Mouse (Mus musculus) kidney, embryonic 15.5 days (tissue): Measurements from ENCODE around the gene Arid2. TPM values are rescaled to one million over a fixed set of nuclear protein-coding genes. Genes with fewer than 3 reads are reported as not detected.

Experiments
- ATAC-seq: fragments of 200-750 bp; cut with Nextera tagmentation; replicated peaks from 2 replicates; pipeline ENCODE4 v1.8.0; 2017; ENCODE audit warnings: moderate TSS enrichment; ENCODE audit not compliant: low FRiP score
- H3K27ac ChIP-seq: fragments of 300-500 bp; sonication (generic); 2 replicates; pipeline ENCODE4 v1.5.1; 2015; ENCODE audit warnings: mild to moderate bottlenecking, inconsistent platforms
- H3K27me3 ChIP-seq: fragments of 300-500 bp; sonication (generic); 2 replicates; pipeline ENCODE4 v1.6.1; 2015; ENCODE audit warnings: inconsistent platforms
- H3K36me3 ChIP-seq: fragments of 300-500 bp; sonication (generic); 2 replicates; pipeline ENCODE4 v1.6.1; 2015; ENCODE audit warnings: inconsistent platforms
- H3K4me1 ChIP-seq: fragments of 300-500 bp; sonication (generic); 2 replicates; pipeline ENCODE4 v1.6.1; 2015; ENCODE audit warnings: inconsistent platforms
- H3K4me2 ChIP-seq: fragments of 300-500 bp; sonication (generic); 2 replicates; pipeline ENCODE4 v1.6.1; 2015; ENCODE audit warnings: moderate library complexity, mild to moderate bottlenecking, inconsistent platforms
- H3K4me3 ChIP-seq: fragments of 300-500 bp; sonication (generic); replicated peaks from 2 replicates; pipeline ENCODE4 v1.5.1; 2015; ENCODE audit warnings: mild to moderate bottlenecking, inconsistent platforms
- H3K9ac ChIP-seq: fragments of 300-500 bp; sonication (generic); 2 replicates; pipeline ENCODE4 v1.6.1; 2015; ENCODE audit warnings: mild to moderate bottlenecking, inconsistent platforms
- H3K9me3 ChIP-seq: fragments of 300-500 bp; sonication (generic); replicated peaks from 2 replicates; pipeline ENCODE4 v1.6.1; 2016; ENCODE audit warnings: inconsistent platforms
- WGBS: fragments of 180-500 bp; shearing (Covaris S2); methylation state at CpG from one replicate; pipeline ENCODE4 v1.1.7; 2015; ENCODE audit warnings: mixed read lengths; 5-methylcytosine and 5-hydroxymethylcytosine counted together
- polyA plus RNA-seq: library from polyadenylated mRNA; unstranded; fragments of >200 nt; fragmentation: Nextera tagmentation; extraction: Ambion mirVana; gene quantifications from 2 replicates; pipeline ENCODE4 v1.2.1, GENCODE M21; 2015

Gene Arid2
- polyA plus RNA-seq, 1 experiment from 2014 or later: 26.1 TPM

GRCm38 (mm10) chr15:96272356-96272755 is 15.0 kb upstream of the Arid2 start:
- Histone ChIP-seq H3K4me2 (no peak overlapping the region), H3K4me3 (no peak overlapping the region), H3K36me3 (peaks cover 61% of the 10 kb centered on the region), H3K9me3 (peaks cover 3% of the 10 kb centered on the region; the same call in 1 of the 2 replicates), H3K4me1 (peaks cover 16% of the 10 kb centered on the region), H3K9ac (no peak overlapping the region), H3K27me3 (no peaks in the 10 kb centered on the region), H3K27ac (no peak overlapping the region)
- ATAC-seq: no peak; the same call in 1 of the 2 replicates
- 87% methylated on average over 11 of the region's 11 CpGs for WGBS

DNA sequence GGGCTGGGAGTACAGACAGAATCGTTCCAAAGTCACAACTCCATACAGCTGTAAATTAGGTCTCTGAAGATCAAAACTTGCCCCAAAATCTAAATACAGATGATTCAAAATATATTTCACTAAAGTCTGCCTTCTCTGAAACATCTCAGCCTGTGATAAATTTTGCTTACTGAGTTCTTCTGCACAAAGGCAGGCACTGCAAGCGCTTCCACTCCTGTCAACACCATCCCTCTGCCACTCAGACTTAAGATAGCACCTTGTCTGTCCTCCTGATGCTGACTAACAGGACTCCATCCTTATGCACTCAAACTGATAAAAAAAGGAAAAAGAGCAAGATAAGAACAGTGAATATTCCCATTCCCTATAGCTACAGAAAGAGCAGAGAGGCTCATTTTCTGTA is 13.0 kb upstream of the Arid2 start:
- no peak for ATAC-seq
- 77% methylated on average over 2 of the region's 2 CpGs for WGBS

GRCm38 (mm10) chr15:96275198-96275597 is 12.1 kb upstream of the Arid2 start:
- Histone ChIP-seq H3K27me3 (no peaks in the 10 kb centered on the region), H3K27ac (no peak overlapping the region), H3K9ac (no peak overlapping the region), H3K9me3 (no peaks in the 10 kb centered on the region), H3K4me1 (peaks cover 25% of the 10 kb centered on the region), H3K4me3 (no peak overlapping the region), H3K36me3 (peaks cover 65% of the 10 kb centered on the region), H3K4me2 (no peak overlapping the region)
- 97% methylated on average over 2 of the region's 2 CpGs for WGBS
- ATAC-seq: no peak

More for the DNA sequence above, 13.0 kb upstream of the Arid2 start:
- Histone ChIP-seq H3K4me3 (no peak overlapping the region), H3K9ac (no peak overlapping the region), H3K36me3 (peaks cover 58% of the 10 kb centered on the region), H3K9me3 (no peaks in the 10 kb centered on the region), H3K4me2 (no peak overlapping the region), H3K27ac (no peak overlapping the region), H3K27me3 (no peaks in the 10 kb centered on the region), H3K4me1 (peaks cover 25% of the 10 kb centered on the region)

- peaks cover 73% of the 10 kb centered on the region for H3K36me3 ChIP-seq
- peaks cover 24% of the 10 kb centered on the region for H3K4me1 ChIP-seq
- H3K9me3 ChIP-seq: no peaks in the 10 kb centered on the region
- H3K4me2 ChIP-seq: no peak overlapping the region
- no peak overlapping the region for H3K27ac ChIP-seq
- 90% methylated on average over 9 of the region's 9 CpGs for WGBS
- no peak for ATAC-seq
- H3K4me3 ChIP-seq: no peak overlapping the region
- no peaks in the 10 kb centered on the region for H3K27me3 ChIP-seq
- no peak overlapping the region for H3K9ac ChIP-seq
Observed at GRCm38 (mm10) chr15:96275810-96276493, 11.4 kb upstream of the Arid2 start.

DNA sequence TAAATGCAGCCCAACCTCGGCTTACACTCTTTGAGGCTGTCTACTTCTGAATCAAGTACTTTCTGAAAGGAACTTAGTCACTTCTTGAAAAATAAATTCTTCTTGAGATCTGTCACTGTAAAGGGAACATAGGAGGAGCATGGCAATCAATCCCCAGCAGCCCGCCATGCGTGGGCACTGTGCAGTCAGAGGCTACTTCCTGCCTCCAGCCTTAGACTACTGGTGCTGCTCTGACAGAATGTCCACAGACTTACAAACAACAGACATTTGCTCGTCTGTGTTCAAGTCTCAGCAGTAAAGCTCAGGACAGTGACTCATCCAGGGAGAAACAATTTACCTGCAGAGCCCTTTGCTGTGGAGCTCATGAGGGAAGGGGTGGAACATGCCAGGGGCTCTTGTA is 10.3 kb upstream of the Arid2 start:
- Histone ChIP-seq H3K27me3 (no peaks in the 10 kb centered on the region), H3K4me2 (no peak overlapping the region), H3K9ac (no peak overlapping the region), H3K9me3 (no peaks in the 10 kb centered on the region), H3K36me3 (peaks cover 79% of the 10 kb centered on the region), H3K4me3 (no peak overlapping the region), H3K27ac (no peak overlapping the region), H3K4me1 (peaks cover 32% of the 10 kb centered on the region)
- no peak for ATAC-seq
- WGBS: 78% methylated on average over 4 of the region's 4 CpGs

GRCm38 (mm10) chr15:96281236-96281635 is 6.1 kb upstream of the Arid2 start:
- Histone ChIP-seq H3K4me2 (no peak overlapping the region), H3K27me3 (no peaks in the 10 kb centered on the region), H3K9ac (no peak overlapping the region), H3K9me3 (no peaks in the 10 kb centered on the region), H3K36me3 (peaks cover 54% of the 10 kb centered on the region), H3K27ac (no peak overlapping the region), H3K4me1 (peaks cover 42% of the 10 kb centered on the region), H3K4me3 (no peak overlapping the region)
- ATAC-seq: no peak
- 87% methylated on average over 5 of the region's 5 CpGs for WGBS

GRCm38 (mm10) chr15:96283141-96283540 is 4.2 kb upstream of the Arid2 start:
- Histone ChIP-seq H3K27ac (no peak overlapping the region), H3K27me3 (no peaks in the 10 kb centered on the region), H3K9ac (no peak overlapping the region), H3K4me2 (peak overlapping the region; percentile 69), H3K4me3 (peak overlapping the region; percentile 89), H3K4me1 (peaks cover 36% of the 10 kb centered on the region), H3K9me3 (no peaks in the 10 kb centered on the region), H3K36me3 (peaks cover 39% of the 10 kb centered on the region)
- 71% methylated on average over 8 of the region's 8 CpGs for WGBS
- ATAC-seq: no peak

DNA sequence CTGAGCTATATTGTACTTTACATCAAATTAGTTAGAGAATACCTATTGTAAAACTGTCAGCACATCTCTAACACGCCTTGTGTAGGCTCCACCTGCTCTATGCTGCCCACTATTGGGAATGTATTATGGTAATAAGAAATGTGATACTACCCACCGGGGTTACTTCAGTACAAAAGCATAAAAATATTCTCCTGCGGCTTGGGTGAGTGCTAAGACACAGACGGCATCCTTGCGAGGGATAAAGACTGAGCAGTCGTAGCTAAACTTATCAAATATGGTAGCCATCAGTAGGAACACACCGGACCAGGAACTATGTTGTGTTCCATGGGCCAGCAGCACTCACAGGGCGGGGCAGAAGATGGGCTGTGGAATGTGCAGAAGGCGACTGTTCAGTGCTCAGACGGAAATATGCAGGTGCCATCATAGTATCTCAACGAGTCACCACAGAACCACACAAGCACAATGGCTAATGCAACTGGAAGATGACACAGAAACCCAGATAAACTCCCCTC is 3.3 kb upstream of the Arid2 start:
- peaks cover 31% of the 10 kb centered on the region for H3K36me3 ChIP-seq
- H3K27ac ChIP-seq: peak overlapping the region; percentile 100
- ATAC-seq: no peak
- no peaks in the 10 kb centered on the region for H3K27me3 ChIP-seq
- H3K9me3 ChIP-seq: no peaks in the 10 kb centered on the region
- H3K4me2 ChIP-seq: peak overlapping the region; percentile 69
- peaks cover 30% of the 10 kb centered on the region for H3K4me1 ChIP-seq
- H3K9ac ChIP-seq: peak overlapping the region; percentile 99
- WGBS: 10% methylated on average over 11 of the region's 11 CpGs
- peak overlapping the region; percentile 89 for H3K4me3 ChIP-seq

DNA sequence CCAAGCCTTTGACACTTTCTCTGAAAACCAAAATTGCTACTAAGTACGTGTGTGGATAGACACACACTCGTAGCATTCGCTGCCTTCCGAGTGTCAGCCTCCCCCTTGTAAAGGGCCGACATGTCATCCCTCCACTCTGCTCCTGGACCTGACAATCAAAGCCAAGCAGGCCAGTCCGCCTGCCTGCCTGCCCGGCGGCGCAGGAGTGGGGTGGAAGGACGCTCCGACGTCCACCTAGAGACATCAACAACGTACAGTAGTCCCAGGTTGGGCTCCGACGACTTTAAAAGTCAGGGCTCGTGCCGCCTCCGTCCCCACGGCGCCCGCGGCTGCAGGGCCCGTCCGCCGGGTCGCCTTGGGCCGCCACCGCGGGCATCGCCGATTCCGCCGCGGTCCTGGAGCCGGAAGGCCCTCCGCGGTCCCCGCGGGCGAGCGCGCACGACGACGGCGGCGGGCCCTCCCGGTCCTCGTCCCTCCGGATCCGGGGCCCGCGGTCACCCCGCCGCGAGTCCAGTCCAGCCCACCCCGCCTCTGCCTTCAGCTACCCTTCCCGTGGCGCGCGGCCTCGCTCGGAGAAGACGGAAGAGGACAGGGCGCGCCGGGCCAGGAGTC is 2.5 kb upstream of the Arid2 start:
- peak overlapping the region; percentile 100 for H3K27ac ChIP-seq
- H3K27me3 ChIP-seq: no peaks in the 10 kb centered on the region
- peak; percentile 41 for ATAC-seq
- no peaks in the 10 kb centered on the region for H3K9me3 ChIP-seq
- peaks cover 22% of the 10 kb centered on the region for H3K36me3 ChIP-seq
- peak overlapping the region; percentile 69 for H3K4me2 ChIP-seq
- peak overlapping the region; percentile 89 for H3K4me3 ChIP-seq
- peaks cover 34% of the 10 kb centered on the region for H3K4me1 ChIP-seq
- peak overlapping the region; percentile 99 for H3K9ac ChIP-seq
- WGBS: under 1% methylated on average over 64 of the region's 67 CpGs

DNA sequence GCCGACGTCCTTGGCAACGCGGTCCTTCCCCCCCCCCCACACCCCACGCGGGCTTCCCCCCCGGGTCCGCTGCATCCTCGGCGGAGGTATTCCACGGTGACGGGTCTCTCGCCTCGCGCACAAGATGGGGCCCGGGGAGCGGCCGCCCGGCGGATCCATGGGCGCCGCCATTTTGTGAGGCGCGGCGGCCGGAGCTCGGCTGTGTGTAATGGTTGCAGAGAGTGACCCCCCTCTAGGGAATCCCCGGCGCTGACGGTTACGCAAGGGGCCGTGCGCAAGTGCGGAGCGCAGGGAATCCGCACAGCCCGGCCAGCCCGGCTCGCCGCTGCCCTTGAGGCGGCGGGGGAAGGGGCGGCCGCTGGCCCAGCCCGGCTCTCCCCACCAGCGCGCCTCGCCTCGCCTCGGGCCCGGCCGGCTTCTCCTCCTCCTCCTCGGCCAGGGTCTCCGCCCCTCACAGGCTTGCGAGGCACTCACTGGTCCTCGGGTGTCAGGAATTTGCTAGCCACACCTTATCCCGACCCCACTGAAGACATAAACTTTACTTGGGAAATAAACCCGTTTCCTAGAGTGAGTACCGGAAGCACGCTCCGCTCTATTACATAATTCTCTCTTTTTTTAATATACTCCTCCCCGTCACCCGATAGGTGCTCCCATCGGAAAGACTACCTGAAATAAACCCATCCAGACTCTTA is 1.8 kb upstream of the Arid2 start:
- peak overlapping the region; percentile 69 for H3K4me2 ChIP-seq
- H3K36me3 ChIP-seq: peaks cover 16% of the 10 kb centered on the region
- peak overlapping the region; percentile 89 for H3K4me3 ChIP-seq
- WGBS: under 1% methylated on average over 42 of the region's 64 CpGs
- no peaks in the 10 kb centered on the region for H3K9me3 ChIP-seq
- peak; percentile 87 for ATAC-seq
- H3K9ac ChIP-seq: peak overlapping the region; percentile 99
- H3K27ac ChIP-seq: peak overlapping the region; percentile 100
- peaks cover 37% of the 10 kb centered on the region for H3K4me1 ChIP-seq
- H3K27me3 ChIP-seq: no peaks in the 10 kb centered on the region

DNA sequence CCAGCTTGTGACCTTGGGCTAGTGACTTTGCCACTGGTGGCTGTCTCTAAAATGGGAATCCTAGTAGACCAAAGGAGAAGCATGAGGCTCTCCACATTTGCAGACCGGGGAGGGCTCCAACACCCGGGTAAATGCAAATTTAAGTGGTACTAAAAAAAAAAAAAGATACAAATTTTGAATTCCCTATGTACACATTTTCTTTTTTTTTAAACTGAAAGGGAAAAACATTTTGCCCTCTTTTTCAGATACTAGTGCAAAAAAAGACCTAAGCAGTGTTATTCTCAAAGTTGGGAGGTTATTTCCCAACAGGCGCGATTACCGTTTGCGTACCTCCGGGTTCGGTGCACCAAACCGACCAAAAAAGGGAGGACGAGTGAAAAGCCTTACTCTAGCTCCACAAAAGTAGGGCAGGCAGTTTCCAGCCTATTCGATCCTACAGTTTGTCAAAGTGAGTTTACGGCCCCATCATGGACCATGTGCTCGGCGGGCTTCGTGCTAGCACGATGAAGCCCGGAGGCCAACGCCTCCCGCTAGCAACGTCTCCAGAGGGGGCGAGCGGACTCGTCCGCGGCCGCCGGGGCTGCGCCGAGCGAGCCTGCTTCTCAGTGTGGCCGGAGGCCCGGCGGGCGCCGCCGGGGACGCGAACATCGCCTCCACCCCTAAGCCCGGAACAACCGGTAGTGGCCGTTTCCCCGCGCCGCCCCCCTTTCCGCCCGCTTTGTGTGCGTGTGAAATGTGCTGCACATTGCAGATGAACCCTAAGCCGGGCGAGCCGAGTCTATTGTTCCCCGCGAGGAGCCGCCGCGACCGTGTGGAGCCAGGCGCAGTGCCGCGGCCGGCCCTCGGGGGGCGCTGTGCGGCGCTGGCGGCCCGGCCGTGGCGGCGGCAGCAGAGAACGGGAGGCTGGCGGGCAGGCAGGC is 1.0 kb upstream of the Arid2 start:
- H3K27ac ChIP-seq: peak overlapping the region; percentile 100
- peak overlapping the region; percentile 69 for H3K4me2 ChIP-seq
- H3K9me3 ChIP-seq: no peaks in the 10 kb centered on the region
- peak overlapping the region; percentile 89 for H3K4me3 ChIP-seq
- WGBS: under 1% methylated on average over 56 of the region's 72 CpGs
- ATAC-seq: peak; percentile 62
- peak overlapping the region; percentile 99 for H3K9ac ChIP-seq
- peaks cover 8% of the 10 kb centered on the region for H3K36me3 ChIP-seq
- H3K27me3 ChIP-seq: no peaks in the 10 kb centered on the region
- H3K4me1 ChIP-seq: peaks cover 35% of the 10 kb centered on the region
